Mouse (Mus musculus) megakaryocyte, embryonic 14.5 days (primary cell): ENCODE results near the gene Spata25.

Experiments used
- FLI1 ChIP-seq: IDR thresholded peaks from 2 replicates; pipeline ENCODE4 v1.6.1; 2012; ENCODE audit warnings: low read length, inconsistent platforms, mixed read lengths
- GATA1 ChIP-seq: IDR thresholded peaks from 3 replicates; pipeline ENCODE4 v1.6.1; 2012; ENCODE audit warnings: mixed read lengths, low read length, inconsistent platforms, borderline replicate concordance

- TF ChIP-seq GATA1 (no peak), FLI1 (no peak)
Measured at GRCm38 (mm10) chr2:164866741-164867551, 38.6 kb upstream of the Spata25 start.
